Mouse (Mus musculus) myocyte (in vitro differentiated cells): ENCODE measurements around the gene Hoxc4.

Experiments used
- MYOG ChIP-seq, 3 experiments: IDR thresholded peaks; one replicate each; pipeline ENCODE4 v1.6.1; 2011; ENCODE audit warnings: control low read depth in 2 of 3, low read depth in 2 of 3, mild to moderate bottlenecking in 2 of 3; ENCODE audit not compliant: insufficient read length in 2 of 3, control insufficient read depth in 1 of 3, insufficient read depth in 1 of 3
- POLR2A ChIP-seq: IDR thresholded peaks from one replicate; pipeline ENCODE4 v1.6.1; 2011; ENCODE audit warnings: low read depth, mild to moderate bottlenecking, control low read depth, moderate library complexity; ENCODE audit not compliant: insufficient read length
- POLR2AphosphoS2 ChIP-seq: IDR thresholded peaks from one replicate; pipeline ENCODE4 v1.6.1; 2011; ENCODE audit warnings: low read depth, control low read depth; ENCODE audit not compliant: insufficient read length

DNA sequence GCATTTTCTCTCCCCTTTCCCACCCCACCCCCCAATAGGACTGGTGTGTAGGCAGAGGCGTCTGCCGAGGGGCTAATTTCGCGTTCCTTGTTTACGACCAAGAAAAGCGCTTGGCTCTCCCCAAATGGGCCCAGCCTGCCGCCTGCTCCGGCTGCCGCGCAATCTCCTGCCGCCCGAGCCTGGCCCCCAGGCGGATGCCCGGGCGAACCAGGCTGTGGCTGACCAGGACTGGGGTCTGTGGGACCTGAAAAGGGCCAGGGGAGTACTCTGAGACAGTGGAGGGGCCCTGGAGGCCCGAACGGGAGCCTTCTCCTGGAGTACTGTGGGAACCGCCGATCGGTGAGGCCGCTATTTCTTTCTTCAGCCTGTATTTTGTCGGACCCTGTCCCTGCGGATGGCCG, 18.2 kb upstream of the Hoxc4 start:
- TF ChIP-seq POLR2AphosphoS2 = peak; percentile 7
- TF ChIP-seq MYOG (IDR thresholded peaks at IDR 0.05; ENCODE audit: control insufficient read depth in 1 of 3, insufficient read depth in 1 of 3, insufficient read length in 2 of 3, low read depth in 2 of 3) = no peak
- TF ChIP-seq POLR2A = peak; percentile 49
